Mouse (Mus musculus) kidney, postnatal 14 days (tissue): ENCODE data around the gene Pknox2.

Source experiments
- DNase-seq: peaks from one replicate; pipeline ENCODE4 v3.0.0; 2022; ENCODE audit warnings: mixed read lengths

Pknox2 gene

DNA sequence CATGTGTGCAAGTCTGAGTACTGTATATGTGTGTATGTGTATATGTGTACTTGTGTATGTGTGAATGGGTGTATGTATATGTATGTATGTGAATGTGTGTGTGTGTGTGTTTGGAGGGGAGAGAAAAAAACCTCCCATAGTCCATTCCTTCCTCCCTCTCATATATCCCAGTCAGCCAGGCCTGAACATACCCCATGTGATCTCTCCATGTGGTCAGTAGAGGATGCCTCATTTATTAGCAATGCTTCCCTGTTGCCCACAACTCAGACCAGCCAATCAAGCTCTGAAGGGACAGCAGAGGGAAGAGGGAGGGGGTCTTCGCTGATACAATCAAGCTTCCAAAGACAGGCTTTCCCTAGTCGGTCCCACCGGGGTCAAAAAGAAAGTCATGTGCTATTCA, 47.6 kb downstream of the Pknox2 start:
- no peak for DNase-seq

GRCm38 (mm10) chr9:37098600-37098999, 48.6 kb downstream of the Pknox2 start:
- DNase-seq: no peak

- no peak for DNase-seq
Measured at GRCm38 (mm10) chr9:37094230-37094990, 52.8 kb downstream of the Pknox2 start.

GRCm38 (mm10) chr9:37093086-37093485, 54.1 kb downstream of the Pknox2 start:
- DNase-seq: no peak

DNA sequence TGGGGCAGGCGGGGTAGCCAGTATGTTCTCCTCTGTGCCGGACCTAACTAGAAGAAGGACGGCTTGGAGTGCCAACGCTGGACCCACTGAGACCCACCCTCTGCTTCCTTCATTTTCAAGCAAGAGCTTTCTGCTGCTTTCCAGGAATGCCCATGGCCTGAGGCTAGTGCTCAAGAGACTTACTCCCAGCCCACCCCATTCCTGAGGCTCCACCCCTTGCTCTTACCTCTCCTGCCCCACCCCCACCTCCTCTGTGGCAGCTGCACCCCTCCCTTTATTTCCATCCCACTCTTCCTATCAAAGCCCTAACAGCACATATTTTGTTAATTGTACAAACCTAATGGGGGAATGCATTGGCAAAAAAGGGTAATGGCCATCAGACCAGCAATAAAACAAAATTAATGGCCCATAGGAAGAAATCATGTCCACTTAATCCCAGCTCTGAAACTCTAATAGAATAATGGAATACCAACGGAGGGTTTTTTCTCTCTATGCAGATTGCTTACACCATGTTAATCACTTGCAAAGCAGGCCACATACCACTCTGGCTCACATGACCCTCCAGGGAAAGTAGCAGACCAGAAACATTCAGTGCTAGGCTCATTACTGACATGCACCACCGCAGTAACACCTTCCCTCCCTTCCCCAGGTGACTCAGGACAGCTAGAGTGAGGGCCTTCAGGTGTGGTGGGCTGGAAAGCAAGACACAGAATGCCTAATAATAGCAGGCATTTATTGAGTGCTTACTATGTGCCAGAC, 57.1 kb downstream of the Pknox2 start:
- DNase-seq: peak; percentile 58

- peak; percentile 60 for DNase-seq
Measured at GRCm38 (mm10) chr9:37085370-37085769, 61.8 kb downstream of the Pknox2 start.

- no peak for DNase-seq
Measured at GRCm38 (mm10) chr9:37082246-37082645, 65.0 kb downstream of the Pknox2 start.

GRCm38 (mm10) chr9:37080309-37080708, 66.9 kb downstream of the Pknox2 start:
- DNase-seq: no peak

GRCm38 (mm10) chr9:37077063-37077418, 70.2 kb downstream of the Pknox2 start:
- DNase-seq: no peak

DNA sequence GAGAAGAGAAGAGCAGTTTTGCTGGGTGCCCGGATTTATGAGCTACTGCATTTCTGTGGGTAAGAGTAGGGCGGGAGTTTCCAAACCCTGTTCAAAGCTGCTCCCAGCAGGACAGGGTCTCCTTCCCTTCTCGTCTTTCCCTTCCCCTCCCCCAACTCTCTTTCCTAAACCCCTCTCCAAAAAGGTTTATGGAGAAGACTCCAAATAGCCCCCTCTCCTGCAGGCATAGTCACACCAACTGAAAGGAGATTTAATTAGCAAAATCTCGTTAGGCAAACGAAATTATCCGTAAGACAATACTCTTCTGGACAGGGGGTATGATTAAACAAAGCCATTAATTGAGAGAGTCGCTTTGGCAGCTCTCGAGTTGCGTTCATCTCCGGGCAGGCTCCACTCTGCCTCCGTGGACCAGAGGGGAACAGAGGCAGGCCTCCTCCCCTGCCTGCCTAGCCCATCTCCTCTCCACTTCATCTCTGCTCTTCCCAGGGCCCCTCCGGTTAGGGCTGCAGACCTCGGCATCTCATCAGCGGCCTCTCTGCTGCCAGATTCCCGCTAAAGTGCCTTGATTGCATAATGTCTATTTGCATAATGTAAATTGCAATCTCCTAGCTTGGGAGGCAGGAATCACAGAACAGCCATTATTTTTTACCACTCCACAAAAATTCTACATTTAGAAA, 70.7 kb downstream of the Pknox2 start:
- no peak for DNase-seq

DNA sequence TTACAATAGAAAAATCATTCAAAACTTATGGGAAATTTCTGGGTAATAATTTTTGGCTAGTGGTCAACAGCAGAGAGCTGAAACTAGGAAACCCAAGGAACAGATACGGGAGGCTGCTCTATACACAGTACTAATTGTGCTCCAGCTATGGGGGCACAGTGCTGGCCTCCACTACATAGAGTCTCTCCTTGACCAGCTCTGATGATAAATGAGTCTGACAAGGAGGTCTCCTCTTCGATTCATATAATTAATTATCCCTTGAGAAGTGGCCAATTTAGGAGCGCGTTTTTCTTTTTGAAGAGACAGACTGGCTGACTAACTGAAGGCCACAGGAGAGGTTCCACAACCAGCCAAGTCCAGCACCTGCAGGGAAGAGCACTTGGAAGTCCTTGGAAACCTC, 71.3 kb downstream of the Pknox2 start:
- DNase-seq: no peak

DNA sequence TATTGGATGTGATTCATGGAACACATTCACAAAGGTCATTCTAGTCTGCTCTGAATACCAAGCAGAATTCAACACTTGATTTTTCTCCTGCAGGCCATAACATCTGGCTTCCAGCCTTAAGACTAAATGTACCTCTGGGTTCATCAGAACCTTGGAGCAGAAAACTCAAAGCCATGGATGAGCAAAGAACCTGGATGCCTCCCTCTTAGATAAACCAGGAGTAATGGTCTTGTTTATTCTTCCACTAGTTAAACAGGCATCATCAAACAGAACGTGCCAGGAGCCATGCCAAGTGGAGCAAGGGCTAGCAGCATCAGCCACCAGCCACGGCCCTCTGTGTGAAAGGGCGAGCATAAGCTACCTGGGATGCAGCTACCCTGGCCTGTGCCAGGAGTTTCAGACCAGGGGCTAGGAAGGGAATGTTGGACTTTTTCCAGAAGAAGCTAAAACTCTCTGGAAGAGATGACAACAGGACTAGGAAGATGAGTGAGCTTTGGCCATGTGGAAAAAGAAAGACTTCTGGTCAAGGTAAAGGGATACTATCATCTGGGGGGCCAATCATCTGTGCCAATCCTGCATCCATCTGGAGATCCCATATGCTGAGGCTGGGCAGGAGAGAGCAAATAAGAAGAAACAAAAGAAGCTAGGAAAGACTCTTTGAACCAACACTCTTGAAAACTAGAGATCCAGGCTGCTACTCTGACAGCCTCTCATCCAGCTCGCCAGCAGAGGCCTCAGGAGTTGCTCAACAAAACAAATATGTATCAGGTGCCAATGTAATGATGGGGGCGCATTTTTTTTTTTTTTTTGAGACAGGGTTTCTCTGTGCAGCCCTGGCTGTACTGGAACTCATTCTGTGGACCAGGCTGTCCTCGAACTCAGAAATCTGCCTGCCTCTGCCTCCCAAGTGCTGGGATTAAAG, 77.6 kb downstream of the Pknox2 start:
- DNase-seq: no peak

DNA sequence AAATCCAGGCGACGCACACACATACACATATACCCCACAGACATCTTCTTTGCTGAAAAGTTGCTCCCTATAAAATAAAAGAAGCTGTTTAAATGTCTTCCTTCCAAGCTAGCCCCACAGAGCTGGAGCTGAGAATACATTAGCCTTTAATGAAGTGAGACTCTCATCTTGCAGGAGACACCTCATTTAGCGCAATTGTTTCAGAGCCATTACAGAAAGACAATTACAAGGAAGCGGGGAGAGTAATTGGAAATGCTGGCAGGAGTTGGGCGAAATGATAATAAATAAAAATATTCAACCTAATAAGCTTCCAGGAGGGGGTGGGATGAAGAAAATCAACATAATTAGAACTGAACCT, 79.8 kb downstream of the Pknox2 start:
- DNase-seq: no peak

DNA sequence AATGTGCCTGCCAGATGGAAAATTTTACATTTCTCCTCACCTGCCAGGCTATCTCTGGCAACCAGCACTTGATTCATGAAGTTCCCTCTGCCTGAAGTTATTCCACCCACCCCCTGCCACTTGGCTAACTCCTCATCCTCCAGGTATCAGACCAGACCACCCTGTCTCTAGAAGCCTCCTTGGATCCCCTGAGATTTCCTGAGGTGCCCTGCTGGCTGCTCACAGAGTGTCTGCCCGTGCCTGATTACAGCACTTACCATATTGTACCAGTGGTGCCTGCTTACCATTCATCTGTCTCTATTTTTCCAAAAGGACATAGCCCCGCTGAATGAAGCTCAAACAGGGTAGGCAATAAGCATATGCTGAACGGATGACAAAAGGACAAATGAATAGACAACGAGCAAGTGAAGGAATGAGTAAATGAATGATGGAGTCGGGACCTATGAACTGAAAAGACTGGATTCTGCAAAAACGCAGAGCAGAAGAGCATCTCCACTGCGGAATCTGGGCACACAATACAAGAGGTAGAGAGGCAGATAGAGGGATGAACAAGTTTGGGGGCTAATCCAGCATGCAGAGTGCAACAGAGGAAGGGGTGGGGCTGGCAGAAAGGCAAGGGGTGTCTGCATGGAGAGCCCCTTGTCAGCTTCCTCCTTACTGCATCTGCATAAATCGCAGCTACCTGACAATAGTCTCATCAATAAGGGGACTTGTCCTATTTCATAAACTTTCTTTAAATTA, 80.3 kb downstream of the Pknox2 start:
- DNase-seq: no peak

- DNase-seq: no peak
Measured at GRCm38 (mm10) chr9:37061627-37062026, 85.6 kb downstream of the Pknox2 start.

GRCm38 (mm10) chr9:37054703-37055102, 92.5 kb downstream of the Pknox2 start:
- DNase-seq: peak; percentile 53

DNA sequence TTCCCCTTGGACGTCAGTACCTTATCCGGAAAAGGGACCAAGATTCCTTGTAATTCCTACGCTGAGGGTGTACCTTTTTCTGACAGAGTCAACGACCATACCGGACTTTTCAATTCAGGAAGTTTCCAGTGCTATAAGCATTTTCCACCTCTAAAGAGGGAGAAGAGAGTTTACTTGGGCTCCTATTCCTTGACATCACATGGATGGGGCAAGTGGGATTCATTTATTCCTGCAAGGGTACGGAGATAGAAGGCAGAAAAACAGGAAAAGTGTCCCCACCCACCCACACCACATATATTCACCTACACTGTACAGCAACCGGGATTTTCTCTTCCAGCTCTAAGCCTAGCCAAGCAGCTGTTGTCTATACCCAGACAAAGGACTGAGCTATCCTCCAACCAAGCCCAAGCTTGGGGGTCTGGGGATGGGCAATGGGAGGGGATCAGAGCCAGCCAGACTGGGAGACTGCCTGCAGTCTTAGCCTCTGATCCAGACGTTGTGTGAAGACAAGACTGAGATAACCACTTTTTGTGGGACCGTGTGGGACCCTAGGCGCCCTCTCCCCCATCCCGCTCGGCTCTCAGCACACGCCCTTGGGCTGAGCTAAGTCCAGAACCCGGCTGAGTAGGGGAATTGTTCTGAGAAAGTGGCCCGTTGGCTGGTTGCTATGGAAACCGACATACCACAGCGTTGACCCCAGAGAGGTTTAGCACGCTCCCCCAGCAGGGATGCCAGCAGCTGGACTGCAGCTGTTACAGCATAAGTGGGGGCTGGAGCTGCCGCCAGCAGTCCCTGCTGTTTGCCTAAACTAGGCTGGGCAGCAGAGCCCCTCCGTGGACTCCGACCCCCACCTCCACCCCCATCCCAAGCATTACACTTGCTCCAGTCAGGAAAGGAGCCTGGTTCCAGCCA, 93.3 kb downstream of the Pknox2 start:
- DNase-seq: peak; percentile 85

DNA sequence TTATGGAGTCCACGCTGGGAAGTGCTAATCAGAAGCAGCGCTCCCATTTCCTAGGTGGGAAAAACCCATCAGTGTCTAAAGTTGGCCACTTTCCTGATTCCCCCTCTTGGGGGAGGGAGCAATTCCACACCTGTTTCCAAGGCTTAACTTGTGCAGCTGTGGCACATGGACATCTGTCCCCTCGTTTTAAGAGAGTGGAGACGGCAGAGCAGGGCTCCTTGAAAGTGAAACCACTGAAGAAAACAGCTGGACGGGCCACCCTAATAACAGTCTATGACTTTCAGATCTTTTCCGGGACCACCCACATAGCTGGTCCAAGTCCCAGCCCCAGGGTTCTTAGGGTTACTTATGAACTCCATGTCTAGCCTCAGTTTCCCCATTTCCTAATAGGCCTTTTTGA, 94.2 kb downstream of the Pknox2 start:
- DNase-seq: peak; percentile 36

DNA sequence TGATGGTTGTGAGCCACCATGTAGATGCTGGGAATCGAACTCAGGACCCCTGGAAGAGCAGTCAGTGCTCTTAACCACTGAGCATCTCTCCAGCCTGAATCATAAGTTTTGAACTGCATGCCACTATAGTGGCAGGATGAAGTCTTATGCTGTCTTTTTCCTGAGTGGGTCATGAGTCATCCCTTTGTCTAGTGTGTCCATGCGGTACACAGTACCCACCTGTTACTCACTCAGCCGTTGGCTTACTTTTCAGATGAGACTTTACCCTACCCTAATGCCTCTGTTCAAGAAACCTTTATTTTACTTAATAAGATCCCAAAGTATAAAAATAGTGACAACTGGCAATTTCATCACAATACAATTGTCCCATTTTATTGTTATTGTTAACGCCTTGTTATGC, 95.5 kb downstream of the Pknox2 start:
- no peak for DNase-seq

- no peak for DNase-seq
Measured at GRCm38 (mm10) chr9:37047490-37047889, 99.7 kb downstream of the Pknox2 start.

GRCm38 (mm10) chr9:37045875-37046274, 101.3 kb downstream of the Pknox2 start:
- DNase-seq: no peak
